Mouse (Mus musculus): ENCODE measurements around the gene Hid1. TPM values are rescaled to one million over a fixed set of nuclear protein-coding genes. Genes with fewer than 3 reads are reported as not detected.

Gene Hid1
- polyA plus RNA-seq, 1 experiment from 2014 or later: 26.5 TPM

DNA sequence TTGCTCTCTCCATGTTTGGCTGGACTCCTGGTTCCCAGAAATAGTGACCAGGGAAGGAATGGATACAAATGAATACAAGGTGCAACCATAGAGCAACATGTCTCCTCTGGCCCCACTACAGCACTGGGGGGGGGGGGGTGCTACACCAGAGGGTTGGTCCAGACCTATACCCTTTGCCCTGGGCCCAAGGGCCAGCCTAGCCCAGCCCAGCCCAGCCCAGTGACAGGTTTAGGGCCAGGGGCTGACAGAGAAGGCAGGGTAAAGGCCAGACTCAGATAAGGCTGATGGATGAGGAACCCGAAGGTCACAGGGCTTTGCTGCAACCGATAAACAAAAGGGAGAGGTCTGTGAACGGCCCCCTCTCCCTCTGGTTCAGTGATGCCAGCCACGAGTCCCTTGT, 17.6 kb downstream of the Hid1 start:
- H3K36me3 ChIP-seq: peaks cover 31% of the 10 kb centered on the region
- WGBS: 66% methylated on average over 4 of the region's 4 CpGs

DNA sequence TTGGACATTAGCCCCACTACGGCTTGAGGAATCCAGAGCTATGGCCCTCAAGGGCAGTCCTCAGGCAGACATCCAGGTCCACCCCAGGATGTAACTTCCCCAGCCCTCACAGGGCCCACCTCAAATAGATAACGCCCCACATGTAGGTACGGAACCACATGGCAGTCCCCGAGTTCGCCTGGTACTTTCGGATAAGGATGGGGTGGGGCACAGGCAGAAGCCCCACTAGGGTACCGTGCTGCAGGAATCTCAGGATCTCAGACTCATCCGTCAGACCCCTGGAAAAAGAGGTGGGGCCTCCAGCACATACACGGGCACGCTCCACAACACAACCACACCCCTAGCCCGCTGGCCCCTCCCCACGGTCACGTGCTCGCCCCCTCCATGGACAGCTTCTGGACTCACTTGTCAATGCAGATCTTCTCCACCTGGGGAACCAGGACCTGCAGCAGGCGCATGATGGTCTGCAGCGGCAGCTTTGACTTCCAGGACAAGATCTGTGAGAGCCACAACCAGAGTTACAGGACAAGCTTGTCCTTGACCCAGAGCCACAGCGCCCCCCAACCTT, 18.8 kb downstream of the Hid1 start:
- H3K27me3 ChIP-seq: peaks cover 35% of the 10 kb centered on the region
- no peak for ATAC-seq (ENCODE audit: low FRiP score)
- no peak overlapping the region for H3K27ac ChIP-seq
- H3K4me3 ChIP-seq: no peak overlapping the region
- no peak overlapping the region for H3K9ac ChIP-seq
- 64% methylated on average over 17 of the region's 17 CpGs for WGBS
- H3K9me3 ChIP-seq (replicated peaks): no peaks in the 10 kb centered on the region
- peaks cover 10% of the 10 kb centered on the region; the same call in 1 of the 2 replicates for H3K4me1 ChIP-seq
- no peak overlapping the region for H3K4me2 ChIP-seq (replicated peaks)
- peaks cover 31% of the 10 kb centered on the region for H3K36me3 ChIP-seq

More for the DNA sequence above, 17.6 kb downstream of the Hid1 start:
- H3K4me2 ChIP-seq (replicated peaks): no peak overlapping the region
- no peak overlapping the region for H3K9ac ChIP-seq
- H3K27me3 ChIP-seq: peaks cover 28% of the 10 kb centered on the region
- no peak overlapping the region for H3K4me3 ChIP-seq
- no peak overlapping the region for H3K27ac ChIP-seq
- no peak for ATAC-seq (ENCODE audit: low FRiP score)
- H3K4me1 ChIP-seq: peaks cover 7% of the 10 kb centered on the region; the same call in 1 of the 2 replicates
- H3K9me3 ChIP-seq (replicated peaks): no peaks in the 10 kb centered on the region

DNA sequence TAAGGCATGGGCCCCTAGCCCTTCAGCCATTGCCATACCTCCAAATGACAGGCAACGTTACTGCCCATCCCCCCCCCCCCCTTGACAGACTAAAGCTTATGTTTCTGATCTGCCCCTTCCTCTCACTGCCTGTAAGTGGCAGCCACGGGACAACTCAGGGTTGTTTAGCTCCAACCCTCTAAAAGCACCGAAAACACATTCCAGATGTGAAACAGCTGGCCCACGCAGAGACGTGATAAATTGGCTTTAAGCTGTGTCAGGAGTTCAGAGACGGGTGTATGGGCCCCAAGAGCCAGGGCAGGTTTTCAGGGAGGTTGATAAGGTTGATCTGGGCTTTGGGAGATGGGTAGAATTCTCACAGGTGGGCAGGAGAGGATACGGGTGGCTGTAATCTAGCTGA, 22.0 kb downstream of the Hid1 start:
- Histone ChIP-seq H3K4me3 (no peak overlapping the region), H3K9me3 (replicated peaks) (no peaks in the 10 kb centered on the region), H3K9ac (no peak overlapping the region; the same call in 1 of the 2 replicates), H3K36me3 (peaks cover 17% of the 10 kb centered on the region; the same call in 1 of the 2 replicates), H3K4me2 (replicated peaks) (no peak overlapping the region), H3K27me3 (peaks cover 38% of the 10 kb centered on the region), H3K4me1 (peaks cover 10% of the 10 kb centered on the region; the same call in 1 of the 2 replicates), H3K27ac (no peak overlapping the region)
- ATAC-seq (ENCODE audit: low FRiP score): no peak
- 36% methylated on average over 7 of the region's 7 CpGs for WGBS

DNA sequence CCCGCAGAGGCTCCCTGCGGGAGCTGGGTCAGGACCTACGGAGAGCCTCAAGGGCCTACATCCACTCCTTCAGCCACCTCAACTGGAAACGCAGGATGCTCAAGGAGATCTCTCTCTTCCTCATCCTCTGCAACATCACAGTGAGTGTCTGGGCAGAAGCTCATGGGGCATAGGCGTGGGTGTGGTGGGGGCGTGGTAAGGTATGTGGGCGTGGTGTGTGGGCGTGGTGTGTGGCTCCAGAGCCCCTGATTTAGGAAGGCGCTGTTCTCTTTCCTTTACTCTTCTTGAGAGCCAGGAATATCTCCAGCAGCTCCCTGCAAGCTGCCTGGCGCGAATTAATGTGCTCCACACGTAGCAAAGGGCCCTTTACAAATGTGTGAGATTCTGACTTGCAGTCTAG, 22.6 kb downstream of the Hid1 start:
- Histone ChIP-seq H3K4me1 (peaks cover 10% of the 10 kb centered on the region; the same call in 1 of the 2 replicates), H3K9me3 (replicated peaks) (no peaks in the 10 kb centered on the region), H3K9ac (no peak overlapping the region), H3K36me3 (peaks cover 12% of the 10 kb centered on the region; the same call in 1 of the 2 replicates), H3K4me2 (replicated peaks) (no peak overlapping the region), H3K27me3 (peaks cover 44% of the 10 kb centered on the region), H3K4me3 (no peak overlapping the region), H3K27ac (no peak overlapping the region)
- no peak for ATAC-seq (ENCODE audit: low FRiP score)
- 16% methylated on average over 12 of the region's 12 CpGs for WGBS

DNA sequence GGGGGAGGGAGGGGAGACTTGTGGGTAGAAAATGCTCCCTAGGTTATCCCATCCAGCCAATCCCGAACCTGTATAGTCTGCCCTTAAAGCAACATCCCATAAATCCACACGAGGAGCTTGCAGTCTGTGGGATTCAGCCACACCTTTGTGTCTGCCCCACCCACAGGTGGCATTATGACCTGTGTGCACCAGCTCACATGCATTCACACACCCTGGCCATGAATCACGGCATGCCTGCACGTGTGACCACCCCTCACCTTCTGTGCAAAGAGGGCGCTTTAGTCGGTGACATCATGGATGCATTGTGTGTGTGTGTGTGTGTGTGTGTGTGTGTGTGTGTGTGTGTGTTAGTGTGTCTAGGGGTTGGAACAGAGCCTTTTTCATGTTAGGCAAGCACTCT, 25.7 kb downstream of the Hid1 start:
- 73% methylated on average over 6 of the region's 6 CpGs for WGBS
- no peak for ATAC-seq (ENCODE audit: low FRiP score)
- no peak overlapping the region for H3K4me2 ChIP-seq (replicated peaks)
- no peak overlapping the region for H3K4me3 ChIP-seq
- no peak overlapping the region for H3K9ac ChIP-seq
- no peaks in the 10 kb centered on the region for H3K9me3 ChIP-seq (replicated peaks)
- H3K4me1 ChIP-seq: peaks cover 10% of the 10 kb centered on the region; the same call in 1 of the 2 replicates
- no peak overlapping the region for H3K27ac ChIP-seq
- H3K27me3 ChIP-seq: peaks cover 55% of the 10 kb centered on the region
- no peaks in the 10 kb centered on the region for H3K36me3 ChIP-seq

DNA sequence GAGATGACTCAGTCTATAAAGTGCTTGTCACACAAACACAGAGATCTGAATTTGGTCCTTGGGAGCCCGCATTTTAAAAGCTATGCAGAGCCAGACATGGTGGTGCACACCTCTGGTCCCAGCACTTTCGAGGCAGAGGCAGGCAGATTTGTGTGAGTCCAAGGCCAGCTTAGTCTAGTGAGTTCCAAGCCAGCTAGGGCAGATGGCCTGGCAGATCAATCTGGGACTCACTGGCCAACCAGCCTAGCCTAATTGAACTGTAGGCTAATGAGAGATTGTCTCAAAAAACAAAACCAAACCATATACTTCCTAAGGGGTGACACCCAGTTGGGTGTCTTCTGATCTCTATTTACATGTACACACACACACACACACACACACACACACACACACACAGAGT, 26.3 kb downstream of the Hid1 start:
- 74% methylated on average over 2 of the region's 2 CpGs for WGBS
- Histone ChIP-seq H3K9me3 (replicated peaks) (no peaks in the 10 kb centered on the region), H3K9ac (no peak overlapping the region), H3K27me3 (peaks cover 54% of the 10 kb centered on the region), H3K4me2 (replicated peaks) (no peak overlapping the region), H3K27ac (no peak overlapping the region), H3K4me3 (no peak overlapping the region), H3K4me1 (peaks cover 10% of the 10 kb centered on the region; the same call in 1 of the 2 replicates), H3K36me3 (no peaks in the 10 kb centered on the region)
- no peak for ATAC-seq (ENCODE audit: low FRiP score)

DNA sequence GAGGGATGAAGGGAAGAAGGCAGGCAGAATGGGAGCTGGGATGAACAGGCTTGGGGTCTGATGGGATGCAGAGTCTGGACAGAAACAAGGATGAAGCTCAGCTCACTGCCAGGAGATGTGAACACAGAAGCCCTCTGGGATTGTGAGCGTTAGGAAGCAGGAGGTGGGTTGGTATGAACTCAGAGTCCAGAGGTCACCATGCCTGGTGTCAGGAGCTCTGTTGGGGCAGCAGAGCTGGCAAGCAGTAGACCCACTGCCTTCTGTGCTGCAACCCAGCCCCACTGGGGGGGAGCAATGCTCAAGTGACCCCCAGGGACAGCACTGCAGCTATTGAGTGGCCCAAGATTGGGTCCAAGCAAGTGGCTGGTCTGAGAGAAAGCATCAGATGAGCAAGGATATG, 29.7 kb downstream of the Hid1 start:
- 80% methylated on average over 1 of the region's 1 CpGs for WGBS
- H3K36me3 ChIP-seq: no peaks in the 10 kb centered on the region
- no peak overlapping the region for H3K27ac ChIP-seq
- H3K4me3 ChIP-seq: no peak overlapping the region
- no peak overlapping the region for H3K4me2 ChIP-seq (replicated peaks)
- ATAC-seq (ENCODE audit: low FRiP score): no peak
- H3K27me3 ChIP-seq: peaks cover 62% of the 10 kb centered on the region
- peaks cover 6% of the 10 kb centered on the region; the same call in 1 of the 2 replicates for H3K4me1 ChIP-seq
- H3K9ac ChIP-seq: no peak overlapping the region
- no peaks in the 10 kb centered on the region for H3K9me3 ChIP-seq (replicated peaks)

DNA sequence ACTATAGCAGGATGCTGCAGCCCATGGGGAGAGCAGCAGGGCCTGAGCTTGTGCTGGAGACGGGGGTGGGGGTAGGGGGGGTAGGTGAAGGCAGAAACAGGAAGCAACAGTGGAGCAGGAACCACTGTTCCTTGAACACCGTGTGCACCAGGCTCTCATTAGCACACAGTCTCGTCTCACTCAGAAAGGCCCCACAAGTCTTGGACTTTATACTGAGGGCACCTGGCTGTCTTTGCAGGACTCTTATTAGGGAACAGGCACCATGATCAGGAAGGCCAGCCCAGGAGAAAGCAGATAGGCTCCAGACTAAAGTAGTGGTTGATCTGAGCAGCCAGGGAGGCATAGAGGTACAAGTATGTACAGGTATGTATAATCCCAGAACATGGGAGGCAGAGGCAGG, 30.2 kb downstream of the Hid1 start:
- H3K36me3 ChIP-seq: no peaks in the 10 kb centered on the region
- no peak overlapping the region for H3K4me3 ChIP-seq
- no peak overlapping the region for H3K27ac ChIP-seq
- H3K9me3 ChIP-seq (replicated peaks): no peaks in the 10 kb centered on the region
- H3K4me2 ChIP-seq (replicated peaks): no peak overlapping the region
- no peak for ATAC-seq (ENCODE audit: low FRiP score)
- peaks cover 66% of the 10 kb centered on the region for H3K27me3 ChIP-seq
- 84% methylated on average over 3 of the region's 3 CpGs for WGBS
- no peak overlapping the region for H3K9ac ChIP-seq
- H3K4me1 ChIP-seq: peaks cover 6% of the 10 kb centered on the region; the same call in 1 of the 2 replicates

DNA sequence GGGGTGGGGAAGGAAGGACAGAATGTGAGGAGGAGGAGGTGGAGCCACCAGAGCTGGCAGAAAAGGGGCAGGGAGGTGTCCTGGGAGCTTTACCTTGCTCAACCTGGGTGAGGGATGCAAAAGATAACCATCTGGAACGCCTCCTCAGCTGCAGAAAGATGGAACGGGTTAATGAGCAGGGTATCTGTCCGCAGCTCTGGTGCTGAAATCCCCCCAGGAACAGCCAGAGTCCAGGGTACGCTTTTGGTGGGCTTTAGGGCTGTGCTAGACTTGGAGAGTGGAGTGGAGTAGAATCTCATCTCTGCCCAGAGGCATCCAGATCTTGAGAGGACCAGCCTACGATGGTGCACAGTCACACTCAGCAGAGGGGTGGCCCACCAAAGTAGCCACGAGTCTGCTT, 31.4 kb downstream of the Hid1 start:
- ATAC-seq (ENCODE audit: low FRiP score): no peak
- H3K9ac ChIP-seq: no peak overlapping the region
- H3K9me3 ChIP-seq (replicated peaks): no peaks in the 10 kb centered on the region
- H3K36me3 ChIP-seq: no peaks in the 10 kb centered on the region
- no peak overlapping the region for H3K4me3 ChIP-seq
- WGBS: 26% methylated on average over 6 of the region's 6 CpGs
- no peak overlapping the region for H3K4me2 ChIP-seq (replicated peaks)
- no peak overlapping the region for H3K27ac ChIP-seq
- peaks cover 70% of the 10 kb centered on the region for H3K27me3 ChIP-seq
- H3K4me1 ChIP-seq: peaks cover 6% of the 10 kb centered on the region; the same call in 1 of the 2 replicates

DNA sequence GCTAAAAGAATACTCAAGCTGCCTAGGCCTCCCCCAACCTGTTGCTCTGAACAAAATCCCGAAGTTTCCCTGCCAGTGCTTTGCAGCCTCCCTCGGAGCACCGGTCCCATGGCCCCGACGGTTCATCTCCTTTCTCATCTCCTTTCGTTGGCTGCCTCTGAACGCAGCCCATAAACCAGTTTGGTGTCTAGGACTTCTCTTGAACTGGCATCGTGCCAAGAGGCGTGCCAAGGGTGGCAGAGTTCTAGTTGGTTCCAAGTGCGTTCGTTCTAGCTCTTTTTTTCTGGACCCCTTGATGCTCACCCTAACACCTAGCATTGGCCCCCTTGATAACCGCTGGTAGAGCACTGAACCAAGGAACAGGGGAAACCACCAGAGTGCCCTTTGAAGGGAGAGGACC, 32.3 kb downstream of the Hid1 start:
- no peak overlapping the region for H3K27ac ChIP-seq
- no peaks in the 10 kb centered on the region for H3K36me3 ChIP-seq
- ATAC-seq (ENCODE audit: low FRiP score): no peak
- H3K9me3 ChIP-seq (replicated peaks): no peaks in the 10 kb centered on the region
- H3K9ac ChIP-seq: no peak overlapping the region
- WGBS: 63% methylated on average over 12 of the region's 12 CpGs
- H3K4me3 ChIP-seq: no peak overlapping the region
- peak overlapping the region; percentile 49; the same call in 1 of the 2 replicates for H3K4me2 ChIP-seq (replicated peaks)
- peaks cover 64% of the 10 kb centered on the region for H3K27me3 ChIP-seq
- H3K4me1 ChIP-seq: peaks cover 6% of the 10 kb centered on the region; the same call in 1 of the 2 replicates

DNA sequence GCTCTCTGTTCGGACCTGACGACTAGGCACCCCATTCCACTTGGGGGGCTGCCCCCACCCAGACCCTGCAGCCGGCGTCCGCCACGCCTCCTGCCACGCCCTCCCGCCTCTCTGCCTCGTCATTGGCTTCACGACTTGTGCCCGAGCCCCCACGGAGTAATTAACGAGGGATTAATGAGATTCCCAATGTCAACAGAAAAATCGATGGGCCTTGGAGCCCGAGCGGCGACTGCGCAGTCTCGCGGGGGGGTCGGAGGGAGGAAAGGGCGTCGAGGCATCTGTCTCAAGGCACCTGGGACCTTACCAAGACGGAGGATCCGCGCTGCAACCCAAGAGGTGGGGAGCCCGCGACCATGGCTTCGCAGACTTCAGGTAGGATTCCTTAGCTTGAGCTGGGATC, 33.0 kb downstream of the Hid1 start, which contains the start of gene Otop3:
TSS of gene Otop3 (plus strand) at position 201 of the 400 bp plus-strand sequence.
- peak within 1 kb of the TSS; percentile 15 for H3K4me3 ChIP-seq
- peak within 1 kb of the TSS; percentile 15; the same call in 1 of the 2 replicates for H3K9ac ChIP-seq
- H3K9me3 ChIP-seq (replicated peaks): no peaks in the 10 kb centered on the region
- peaks cover 66% of the 10 kb centered on the region for H3K27me3 ChIP-seq
- H3K36me3 ChIP-seq: no peaks in the 10 kb centered on the region
- no peak for ATAC-seq (ENCODE audit: low FRiP score)
- H3K4me1 ChIP-seq: peaks cover 6% of the 10 kb centered on the region; the same call in 1 of the 2 replicates
- peak within 1 kb of the TSS; percentile 49 for H3K4me2 ChIP-seq (replicated peaks)
- 3% methylated on average over 29 of the region's 29 CpGs for WGBS
- H3K27ac ChIP-seq: no peak within 1 kb of the TSS

DNA sequence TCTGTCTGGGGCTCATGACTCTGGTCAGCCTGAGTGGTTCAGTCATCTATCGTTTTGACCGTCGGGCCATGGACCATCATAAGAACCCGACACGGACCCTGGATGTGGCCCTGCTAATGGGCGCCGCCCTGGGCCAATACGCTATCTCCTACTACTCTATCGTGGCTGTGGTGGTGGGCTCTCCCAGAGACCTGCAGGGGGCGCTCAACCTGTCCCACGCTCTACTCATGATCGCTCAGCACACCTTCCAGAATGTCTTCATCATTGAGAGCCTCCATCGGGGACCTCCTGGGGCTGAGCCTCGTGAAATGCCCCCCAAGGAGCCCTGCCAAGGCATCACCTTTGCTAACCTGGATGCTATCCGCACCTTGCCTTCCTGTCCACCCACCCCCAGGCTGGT, 38.2 kb downstream of the Hid1 start:
- no peak overlapping the region for H3K4me3 ChIP-seq
- no peak overlapping the region for H3K9ac ChIP-seq
- WGBS: 73% methylated on average over 15 of the region's 15 CpGs
- peaks cover 48% of the 10 kb centered on the region for H3K27me3 ChIP-seq
- H3K27ac ChIP-seq: no peak overlapping the region
- ATAC-seq (ENCODE audit: low FRiP score): no peak
- H3K4me1 ChIP-seq: peaks cover under 1% of the 10 kb centered on the region; the same call in 1 of the 2 replicates
- no peaks in the 10 kb centered on the region for H3K36me3 ChIP-seq
- H3K4me2 ChIP-seq (replicated peaks): no peak overlapping the region
- H3K9me3 ChIP-seq (replicated peaks): no peaks in the 10 kb centered on the region

DNA sequence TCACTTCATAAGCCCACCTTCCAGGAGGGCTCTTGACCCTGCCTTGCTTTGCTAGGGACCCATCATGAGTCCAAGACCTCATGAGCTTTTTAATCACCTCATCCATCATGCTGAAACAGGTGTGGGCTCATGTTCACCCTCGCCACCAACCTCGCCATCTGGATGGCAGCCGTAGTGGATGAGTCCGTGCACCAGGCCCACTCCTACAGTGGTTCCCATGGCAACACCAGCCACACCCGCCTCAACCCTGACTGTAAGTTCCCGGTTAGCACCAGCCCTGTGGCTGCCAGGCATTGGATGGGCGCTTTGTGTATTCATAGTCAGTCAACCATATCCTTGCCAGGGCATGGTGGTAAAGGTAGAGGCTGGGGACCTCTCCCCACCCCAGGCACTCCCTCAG, 40.8 kb downstream of the Hid1 start:
- H3K9ac ChIP-seq: no peak overlapping the region
- no peaks in the 10 kb centered on the region for H3K9me3 ChIP-seq (replicated peaks)
- H3K4me1 ChIP-seq: peaks cover 8% of the 10 kb centered on the region
- no peak for ATAC-seq (ENCODE audit: low FRiP score)
- H3K4me2 ChIP-seq (replicated peaks): no peak overlapping the region
- H3K36me3 ChIP-seq: no peaks in the 10 kb centered on the region
- peaks cover 50% of the 10 kb centered on the region for H3K27me3 ChIP-seq
- 68% methylated on average over 7 of the region's 7 CpGs for WGBS
- H3K27ac ChIP-seq: no peak overlapping the region
- H3K4me3 ChIP-seq: no peak overlapping the region

All from hindbrain, embryonic 12.5 days (tissue).